Mouse (Mus musculus) adrenal gland, postnatal 10 days (tissue): Measurements from ENCODE around the gene Ahcyl1. TPM values are rescaled to one million over a fixed set of nuclear protein-coding genes. Genes with fewer than 3 reads are reported as not detected.
"Not testable (repeated sequence)": the region's sequence is repeated elsewhere in the genome, so short reads cannot be mapped to it uniquely, and the experiment has no call there.

Experiments used
- DNase-seq: peaks from one replicate; pipeline ENCODE4 v3.0.0; 2021; ENCODE audit warnings: mixed read lengths
- long read RNA-seq, 2 experiments: library from polyadenylated mRNA; stranded (forward); transcript quantifications; one replicate each; pipeline ENCODE4 v2.0.0; 2021
- total RNA-seq, 2 experiments: library from RNA; stranded (reverse); gene quantifications; 2 replicates each; pipeline ENCODE4 v1.2.3; 2021

Ahcyl1 gene
- 100 to 1,000 TPM; 249 to 285 TPM for total RNA-seq
- long read RNA-seq, experiment 1, transcript Ahcyl1-201 (17 exons, 3,863 nt) = major isoform, 226 of 295 reads
- long read RNA-seq, experiment 1, partial matches to known transcripts = 26 of 295 reads
- long read RNA-seq, experiment 1, other reads (novel, unspliced or antisense) = 43 of 295 reads
- long read RNA-seq, experiment 2, transcript Ahcyl1-201 (17 exons, 3,863 nt) = major isoform, 219 of 266 reads
- long read RNA-seq, experiment 2, partial matches to known transcripts = 14 of 266 reads
- long read RNA-seq, experiment 2, other reads (novel, unspliced or antisense) = 31 of 266 reads

GRCm38 (mm10) chr3:107695948-107696881 is at the start of gene Ahcyl1:
TSS of gene Ahcyl1 (minus strand) at chr3:107696560.
- peak; percentile 99 for DNase-seq

- no peak for DNase-seq
Observed at GRCm38 (mm10) chr3:107746026-107746425, 49.7 kb upstream of the Ahcyl1 start.

DNA sequence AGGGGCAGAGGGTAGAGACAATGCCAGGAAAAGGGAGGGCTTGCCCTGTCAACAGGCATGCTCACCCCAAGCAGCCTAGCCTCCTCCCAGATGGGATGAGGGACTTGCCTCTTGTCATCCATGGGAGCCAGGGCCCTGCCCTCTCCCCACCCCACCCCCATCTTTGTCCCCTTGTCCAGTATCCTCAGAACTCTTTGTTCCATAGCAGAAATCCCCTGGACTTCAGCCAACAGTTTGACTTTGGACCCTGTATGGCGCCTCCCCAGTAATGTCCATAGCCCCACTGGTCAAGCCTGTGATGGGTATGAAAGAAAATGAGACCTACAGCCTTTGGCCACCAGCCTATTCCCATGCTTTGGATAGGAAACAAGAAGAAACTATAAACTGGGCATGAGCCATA is 47.3 kb upstream of the Ahcyl1 start:
- DNase-seq = no peak

- no peak for DNase-seq
Observed at GRCm38 (mm10) chr3:107743107-107743506, 46.7 kb upstream of the Ahcyl1 start.

- DNase-seq = no peak
Observed at GRCm38 (mm10) chr3:107742071-107742710, 45.8 kb upstream of the Ahcyl1 start.

GRCm38 (mm10) chr3:107741387-107741786 is 45.0 kb upstream of the Ahcyl1 start:
- no peak for DNase-seq

GRCm38 (mm10) chr3:107740578-107741207 is 44.3 kb upstream of the Ahcyl1 start:
- peak; percentile 80 for DNase-seq

DNA sequence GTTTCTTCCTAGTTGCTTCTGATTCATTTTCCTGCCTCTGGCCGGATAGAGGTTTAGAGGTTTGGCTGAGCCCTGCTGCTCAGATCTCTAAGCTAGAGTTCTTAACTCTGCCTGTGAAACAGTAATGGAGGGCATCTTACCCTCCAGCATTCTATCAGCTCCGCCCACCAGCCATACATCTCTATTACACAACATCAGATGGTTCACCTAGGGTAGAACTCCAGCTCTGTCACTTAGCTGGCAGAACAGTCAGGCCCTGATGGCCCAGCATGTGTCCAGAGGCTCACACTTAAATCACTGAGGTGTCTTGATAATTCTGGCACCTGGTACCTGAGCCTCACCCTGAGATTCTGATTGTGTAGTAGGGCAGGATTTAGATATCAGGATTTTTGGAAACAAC is 43.6 kb upstream of the Ahcyl1 start:
- DNase-seq = no peak

DNA sequence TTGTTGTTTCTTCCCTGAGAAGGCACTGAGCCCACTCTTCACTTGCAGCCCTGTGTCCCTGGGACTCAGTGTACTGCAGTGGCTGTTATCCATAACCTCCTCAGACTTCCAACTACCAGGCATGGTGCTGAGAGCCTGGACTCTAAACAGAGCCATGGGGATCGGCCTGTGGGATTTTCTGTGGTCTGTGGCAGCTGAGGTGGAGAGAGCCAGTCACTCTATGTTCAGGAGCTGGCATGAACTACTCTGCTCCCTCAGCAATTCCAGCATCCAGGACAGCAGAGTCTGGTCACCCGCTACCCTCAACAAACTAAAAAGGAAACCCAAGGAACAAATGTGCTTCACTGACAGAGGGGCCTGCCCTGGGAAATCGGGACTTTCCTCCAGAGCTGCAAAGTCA is 43.1 kb upstream of the Ahcyl1 start:
- DNase-seq = no peak

GRCm38 (mm10) chr3:107738620-107739019 is 42.3 kb upstream of the Ahcyl1 start:
- no peak for DNase-seq

DNA sequence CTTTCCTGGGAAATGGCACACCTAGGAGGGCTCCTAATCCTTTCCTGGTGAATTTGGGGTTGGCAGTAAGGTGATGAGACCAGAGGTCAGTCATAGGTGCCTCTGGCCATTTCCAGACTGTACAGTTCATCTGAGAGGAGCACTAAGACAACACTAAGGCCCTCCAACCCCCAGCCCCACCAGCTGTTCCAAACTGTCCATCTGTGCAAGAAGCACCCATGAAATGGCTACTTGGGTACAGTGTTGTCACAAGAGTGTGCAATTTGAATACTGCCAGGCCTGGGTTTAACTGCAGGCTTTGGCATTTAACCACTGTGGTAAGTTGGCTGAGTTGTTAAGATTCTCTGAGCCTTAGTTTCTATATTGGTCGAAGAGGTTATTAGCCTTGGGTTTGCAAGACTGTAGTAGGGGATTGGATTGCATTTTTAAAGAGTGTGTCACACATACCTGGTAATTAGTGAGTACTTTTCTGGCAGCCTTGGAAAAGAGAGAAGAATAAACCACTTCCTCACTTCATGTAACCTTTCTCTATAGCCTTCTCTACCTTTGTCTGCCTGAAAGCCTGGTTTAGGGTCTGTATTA is 41.3 kb upstream of the Ahcyl1 start:
- no peak for DNase-seq

DNA sequence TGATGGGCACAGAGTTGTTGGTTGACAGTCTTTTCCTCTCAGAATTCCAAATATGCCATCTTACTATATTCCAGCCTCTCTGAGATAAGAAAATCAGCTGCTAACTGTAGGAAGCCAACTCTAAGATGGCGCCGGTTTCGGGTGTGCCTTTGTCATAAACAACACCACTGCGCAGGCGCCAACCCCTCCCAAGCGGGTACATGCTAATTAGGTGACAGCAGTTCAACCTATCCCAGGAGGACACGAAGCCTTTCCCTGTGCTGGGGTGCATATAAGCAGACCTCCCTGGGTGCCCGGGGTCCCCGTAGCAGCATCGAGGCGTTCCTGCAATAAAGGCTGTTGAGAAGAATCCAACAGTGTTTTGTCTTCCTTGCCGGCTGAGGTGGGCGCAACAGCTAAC is 39.3 kb upstream of the Ahcyl1 start:
- not testable (repeated sequence) for DNase-seq

- no peak for DNase-seq
Observed at GRCm38 (mm10) chr3:107733329-107733728, 37.0 kb upstream of the Ahcyl1 start.

DNA sequence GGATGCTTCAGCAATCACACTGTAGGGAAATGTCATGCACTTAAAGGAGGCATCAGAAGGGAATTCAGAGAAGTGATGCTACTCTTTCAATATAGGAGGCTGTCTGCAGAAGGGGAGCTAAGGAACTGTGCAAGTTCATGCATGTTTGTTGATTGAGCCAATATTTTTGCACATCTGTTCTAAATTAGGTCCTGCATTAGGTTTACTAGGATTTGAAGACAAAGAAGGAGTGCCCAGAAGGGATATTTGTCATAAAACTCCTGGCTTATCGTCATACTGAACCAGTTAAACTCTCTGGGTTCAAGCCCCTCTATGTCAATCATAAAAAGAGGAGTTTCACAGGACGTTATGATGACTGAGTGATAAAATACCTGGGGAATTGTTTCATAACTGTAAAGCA is 33.9 kb upstream of the Ahcyl1 start:
- DNase-seq = no peak

DNA sequence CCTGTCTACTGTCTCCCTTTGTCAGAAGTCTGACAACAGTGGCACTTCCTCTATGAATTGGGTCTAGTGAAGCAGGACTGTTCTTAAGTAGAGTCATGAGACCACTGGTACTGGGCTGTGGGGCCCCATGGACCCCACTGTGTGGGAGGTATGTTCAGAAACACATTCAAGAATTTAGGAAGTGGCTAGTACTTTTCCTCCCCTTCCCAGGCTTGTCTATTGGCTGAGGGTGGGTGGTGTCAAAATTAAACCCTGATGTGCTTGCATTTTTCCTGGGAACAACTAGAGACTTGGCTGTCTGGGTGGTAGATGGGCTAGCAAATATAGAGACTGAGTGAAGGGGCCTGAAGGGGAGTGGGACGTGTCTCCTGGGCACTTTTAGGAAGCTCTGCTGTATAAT is 32.1 kb upstream of the Ahcyl1 start:
- no peak for DNase-seq

GRCm38 (mm10) chr3:107715971-107716370 is 19.6 kb upstream of the Ahcyl1 start:
- DNase-seq = no peak

- no peak for DNase-seq
Observed at GRCm38 (mm10) chr3:107714276-107714933, 18.0 kb upstream of the Ahcyl1 start.

DNA sequence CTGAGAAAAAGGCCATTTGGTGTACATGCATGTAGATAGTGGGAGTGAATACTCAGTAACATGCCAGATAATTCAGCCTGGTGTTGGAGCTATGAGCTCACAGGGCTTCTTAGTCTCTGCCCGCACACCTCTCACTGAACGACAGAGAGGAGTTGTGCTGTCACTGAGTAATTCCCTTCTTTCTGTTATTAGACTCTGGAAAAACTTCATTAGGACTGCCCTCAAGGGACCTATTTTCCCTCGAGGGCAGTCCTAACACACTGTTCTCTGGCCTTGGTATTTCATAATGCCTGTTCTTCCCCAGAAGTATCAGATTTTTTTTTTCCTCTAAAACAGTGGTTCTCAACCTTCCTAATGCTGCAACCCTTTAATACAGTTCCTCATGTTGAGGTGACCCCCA is 15.7 kb upstream of the Ahcyl1 start:
- DNase-seq = peak; percentile 19

- peak; percentile 20 for DNase-seq
Observed at GRCm38 (mm10) chr3:107709156-107709555, 12.8 kb upstream of the Ahcyl1 start.

GRCm38 (mm10) chr3:107707239-107707638 is 10.9 kb upstream of the Ahcyl1 start:
- no peak for DNase-seq

DNA sequence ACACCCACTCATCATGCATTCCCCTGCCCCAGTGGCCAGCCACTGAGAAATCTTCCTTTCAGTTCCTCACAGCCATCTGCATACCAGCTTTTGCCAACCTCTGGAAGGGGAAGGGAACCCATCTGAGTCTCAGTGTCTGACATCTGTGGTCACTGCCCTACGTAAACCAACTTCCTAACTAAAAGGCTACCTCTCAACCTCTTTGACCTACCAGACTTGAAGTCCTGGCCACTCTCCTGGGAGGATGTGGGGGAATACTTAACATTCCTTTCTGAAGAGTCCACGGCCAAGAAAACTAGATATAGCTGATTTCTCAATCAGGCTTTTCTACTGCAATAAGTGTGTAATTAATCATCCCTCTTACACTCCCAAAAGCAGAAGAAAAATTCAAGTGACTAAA is 9.8 kb upstream of the Ahcyl1 start:
- DNase-seq = no peak

DNA sequence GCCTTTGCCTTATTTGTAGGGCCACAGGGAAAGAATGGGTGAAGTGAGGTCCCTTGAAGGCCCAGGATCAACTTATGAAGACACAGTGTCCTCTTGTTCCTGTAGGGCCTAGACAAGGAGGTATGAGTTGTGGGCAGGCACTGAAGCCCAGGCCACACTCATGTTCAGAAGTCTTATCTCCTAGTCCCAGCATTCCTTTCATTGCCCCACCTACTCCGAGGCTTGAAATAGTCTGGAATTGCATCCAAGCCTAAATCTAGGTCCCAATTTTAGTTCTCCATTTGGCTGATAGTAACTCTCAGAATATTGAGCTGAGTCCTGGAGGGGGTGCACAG is 8.0 kb upstream of the Ahcyl1 start:
- DNase-seq = no peak
